Mouse (Mus musculus) cortical plate, adult 2 months (tissue): ENCODE measurements at regions not wholly inside any gene's neighbourhood (a gene's known extent, or its start where the extent isn't known, plus 50 kb on each side); places are given as distances from the start of the nearest gene placed in this dataset.

ENCODE experiments used
- CTCF ChIP-seq: fragments of 200-500 bp; IDR thresholded peaks from 2 replicates; pipeline ENCODE4 v1.5.1; 2011; ENCODE audit warnings: mild to moderate bottlenecking, control low read depth, low read length; ENCODE audit not compliant: insufficient read depth; ENCODE audit errors: extremely low read depth
- POLR2A ChIP-seq: fragments of 200-500 bp; IDR thresholded peaks from 2 replicates; pipeline ENCODE4 v1.6.1; 2011; ENCODE audit warnings: mild to moderate bottlenecking, low read length, control low read depth; ENCODE audit not compliant: insufficient read depth; ENCODE audit errors: extremely low read depth

DNA sequence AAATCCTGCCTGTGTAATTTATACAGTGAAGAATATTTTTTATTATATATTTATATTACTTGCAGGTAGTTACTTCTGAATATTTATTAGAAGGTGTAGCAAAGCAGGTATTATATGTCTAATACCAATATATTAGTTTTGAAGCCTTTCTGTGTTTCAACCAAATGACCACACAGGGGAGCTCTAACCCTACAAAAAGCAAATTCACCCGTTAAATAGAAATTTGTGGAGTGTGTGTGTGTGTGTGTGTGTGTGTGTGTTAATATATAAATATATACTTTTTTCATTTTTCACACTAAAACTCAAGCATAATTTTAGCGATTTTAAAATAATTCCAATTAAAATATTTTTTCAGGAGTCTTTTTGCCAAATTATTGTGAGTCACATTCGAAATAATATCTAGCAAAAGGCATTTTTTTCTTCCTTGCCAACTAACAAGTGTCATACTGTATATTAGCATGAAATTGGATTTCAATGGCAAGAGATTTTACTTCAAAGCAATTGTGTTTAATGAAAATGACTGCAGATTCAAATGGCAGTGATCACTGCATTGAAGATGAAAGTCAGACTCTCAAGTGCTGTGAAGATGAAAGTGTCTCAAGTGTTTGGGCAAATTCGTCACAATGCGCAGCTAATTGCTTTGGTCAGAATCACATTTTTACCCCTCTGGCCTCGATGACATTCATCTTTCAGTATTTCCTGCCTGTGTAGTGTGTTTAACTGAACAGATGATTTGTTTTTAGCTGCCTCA, 914.4 kb downstream of the Slitrk6 start:
- TF ChIP-seq POLR2A, result no peak
- no peak for TF ChIP-seq CTCF
